ENCODE assay signal across 8 mouse cellular contexts in genomic region chr4:124646591-124646990, GRCm38 (mm10). TPM values are rescaled to one million over a fixed set of nuclear protein-coding genes. Genes with fewer than 3 reads are reported as not detected.
DNase-seq lines count a peak whose midpoint lies in the region; ATAC-seq and TF ChIP-seq lines count a peak whose summit lies in the region.

No protein-coding gene starts in this region.

- WGBS in embryonic facial prominence, embryonic 14.5 days: 11% methylated on average over 8 of the region's 8 CpGs
- 11% methylated on average over 8 of the region's 8 CpGs for WGBS in kidney, embryonic 16.5 days

- peak; percentile 6 to 25 for DNase-seq in lung, adult 18-20 months
- no peak for DNase-seq in lung, postnatal 25 days (ENCODE audit: low spot score)
- peak; percentile 10 for DNase-seq in embryonic facial prominence, embryonic 14.5 days (ENCODE audit: low spot score)
- DNase-seq in right cerebral cortex, postnatal 10 days (ENCODE audit: low spot score in 2 of 2): no peak
- DNase-seq in spleen, postnatal 36 days (ENCODE audit: low spot score in 2 of 2): no peak
- no peak for DNase-seq in layer of hippocampus, adult 18-20 months (ENCODE audit: low spot score in 2 of 2)

- H3K36me3 ChIP-seq in embryonic facial prominence, embryonic 14.5 days (ENCODE audit: control insufficient read depth, insufficient read depth, low read length): no peaks in the 10 kb centered on the region
- H3K36me3 ChIP-seq in kidney, embryonic 16.5 days (ENCODE audit: insufficient read depth, low read length): no peaks in the 10 kb centered on the region
- H3K36me3 ChIP-seq in myocyte (ENCODE audit: control insufficient read depth, insufficient read depth): no peaks in the 10 kb centered on the region

- peak overlapping the region; percentile 37; the same call in 1 of the 2 replicates for H3K4me2 ChIP-seq in embryonic facial prominence, embryonic 14.5 days (ENCODE audit: low read depth, low read length)
- peak overlapping the region; percentile 36 for H3K4me2 ChIP-seq in kidney, embryonic 16.5 days (replicated peaks; ENCODE audit: low read depth, low read length)
- H3K4me2 ChIP-seq in myocyte (ENCODE audit: low read depth): peak overlapping the region; percentile 53

- no peaks in the 10 kb centered on the region for H3K79me2 ChIP-seq in myocyte (ENCODE audit: control insufficient read depth, insufficient read depth)

- H3K27me3 ChIP-seq in embryonic facial prominence, embryonic 14.5 days (replicated peaks; ENCODE audit: control insufficient read depth, insufficient read depth, low read length): peaks cover 7% of the 10 kb centered on the region; the same call in 1 of the 2 replicates
- H3K27me3 ChIP-seq in kidney, embryonic 16.5 days (ENCODE audit: insufficient read depth, low read length): peaks cover 55% of the 10 kb centered on the region
- peaks cover 37% of the 10 kb centered on the region for H3K27me3 ChIP-seq in myocyte (ENCODE audit: control insufficient read depth, insufficient read depth, insufficient read length)

- H3K4me1 ChIP-seq in embryonic facial prominence, embryonic 14.5 days (ENCODE audit: control insufficient read depth, insufficient read depth, low read length): peaks cover 9% of the 10 kb centered on the region
- H3K4me1 ChIP-seq in kidney, embryonic 16.5 days (ENCODE audit: insufficient read depth, low read length): peaks cover 9% of the 10 kb centered on the region

- no peak for ATAC-seq in embryonic facial prominence, embryonic 14.5 days (ENCODE audit: low read depth)
- 0 out of 2 replicates have a peak, but pooled peaks have one; percentile 49 for ATAC-seq in kidney, embryonic 16.5 days (ENCODE audit: low FRiP score, low TSS enrichment)

- TF ChIP-seq POLR2A in myocyte (IDR thresholded peaks at IDR 0.05; ENCODE audit: insufficient read length, low read depth): no peak

- no peak overlapping the region for H3K4me3 ChIP-seq in embryonic facial prominence, embryonic 14.5 days (ENCODE audit: low read depth, low read length)
- H3K4me3 ChIP-seq in kidney, embryonic 16.5 days (ENCODE audit: low read length): peak overlapping the region; percentile 8
- no peak overlapping the region for H3K4me3 ChIP-seq in myocyte

- H3K9ac ChIP-seq in embryonic facial prominence, embryonic 14.5 days (ENCODE audit: low read depth, low read length): no peak overlapping the region
- H3K9ac ChIP-seq in kidney, embryonic 16.5 days (replicated peaks; ENCODE audit: low read length): no peak overlapping the region

- H3K27ac ChIP-seq in embryonic facial prominence, embryonic 14.5 days (replicated peaks; ENCODE audit: low read depth, low read length): no peak overlapping the region
- H3K27ac ChIP-seq in kidney, embryonic 16.5 days (ENCODE audit: low read length): no peak overlapping the region

- H3ac ChIP-seq in myocyte (ENCODE audit: control insufficient read depth, insufficient read length): no peak overlapping the region

- H3K9me3 ChIP-seq in embryonic facial prominence, embryonic 14.5 days (ENCODE audit: control insufficient read depth, low read length): no peaks in the 10 kb centered on the region
- no peaks in the 10 kb centered on the region for H3K9me3 ChIP-seq in kidney, embryonic 16.5 days (ENCODE audit: low read length)

TF ChIP-seq in myocyte, 11 proteins besides CTCF, POLR2A, EP300 and RAD21:
- TF ChIP-seq MYOG (IDR thresholded peaks at IDR 0.05; ENCODE audit: control insufficient read depth in 1 of 3, insufficient read depth in 1 of 3, insufficient read length in 2 of 3, low read depth in 2 of 3) (no peak), USF1 (IDR thresholded peaks at IDR 0.05; ENCODE audit: low read depth) (no peak), TCF12 (IDR thresholded peaks at IDR 0.05; ENCODE audit: insufficient read depth, poor library complexity, severe bottlenecking) (no peak), REST (IDR thresholded peaks at IDR 0.05; ENCODE audit: insufficient read depth, insufficient read length) (no peak), TCF3 (IDR thresholded peaks at IDR 0.05; ENCODE audit: insufficient read length, low read depth) (no peak)
TF ChIP-seq in myocyte: peak in this region for 0.

RNA-seq across cellular contexts. Expression of gene Pou3f1, which starts 10.0 kb away (rescaled TPM):
- 1.2 and 1.7 TPM in 2 replicates for polyA plus RNA-seq in embryonic facial prominence, embryonic 14.5 days (2014; fragmentation: Nextera tagmentation; extraction: Ambion mirVana)
- 0.37 and 0.40 TPM in 2 replicates for polyA plus RNA-seq in kidney, embryonic 16.5 days (2015; fragmentation: Nextera tagmentation; extraction: Ambion mirVana)
- polyA plus RNA-seq in myocyte (2012; fragmentation: generic; extraction: Trizol): 0.01 TPM
- total RNA-seq in layer of hippocampus, adult 18-20 months (2021): 10 to 100 TPM; 49.2 to 54.0 TPM

RNA-seq across cellular contexts. Expression of gene 3100002H09Rik, which starts 36.0 kb away (rescaled TPM):
- polyA plus RNA-seq in embryonic facial prominence, embryonic 14.5 days (2014; fragmentation: Nextera tagmentation; extraction: Ambion mirVana): 0.47 TPM in 1 of 2 replicates, not detected in the other
- 0.19 TPM in 1 of 2 replicates, not detected in the other for polyA plus RNA-seq in kidney, embryonic 16.5 days (2015; fragmentation: Nextera tagmentation; extraction: Ambion mirVana)
- not detected for polyA plus RNA-seq in myocyte (2012; fragmentation: generic; extraction: Trizol)
- 1 to 10 TPM in 1 of 2 experiments, under 1 TPM in 1; 0.66 to 1.3 TPM for total RNA-seq in layer of hippocampus, adult 18-20 months (2021)

RNA-seq across cellular contexts. Expression of gene Utp11, which starts 46.8 kb away (rescaled TPM):
- polyA plus RNA-seq in embryonic facial prominence, embryonic 14.5 days (2014; fragmentation: Nextera tagmentation; extraction: Ambion mirVana): 58.6 and 62.7 TPM in 2 replicates
- 65.4 and 72.5 TPM in 2 replicates for polyA plus RNA-seq in kidney, embryonic 16.5 days (2015; fragmentation: Nextera tagmentation; extraction: Ambion mirVana)
- polyA plus RNA-seq in myocyte (2012; fragmentation: generic; extraction: Trizol): 36.2 TPM
- total RNA-seq in layer of hippocampus, adult 18-20 months (2021): 10 to 100 TPM; 16.8 to 18.1 TPM

RNA-seq across cellular contexts. Expression of gene Fhl3, which starts 53.9 kb away (rescaled TPM):
- 15.7 and 18.2 TPM in 2 replicates for polyA plus RNA-seq in embryonic facial prominence, embryonic 14.5 days (2014; fragmentation: Nextera tagmentation; extraction: Ambion mirVana)
- polyA plus RNA-seq in kidney, embryonic 16.5 days (2015; fragmentation: Nextera tagmentation; extraction: Ambion mirVana): 6.6 and 8.1 TPM in 2 replicates
- polyA plus RNA-seq in myocyte (2012; fragmentation: generic; extraction: Trizol): 110 TPM
- 1 to 10 TPM; 1.2 to 1.4 TPM for total RNA-seq in layer of hippocampus, adult 18-20 months (2021)

Comparison
In these comparisons a context has a peak if more than half of its experiments do, and no peak if none do; other contexts are left out.
1. DNase-seq: peak in lung, adult 18-20 months (2 of 2) and embryonic facial prominence, embryonic 14.5 days (single experiment); none in lung, postnatal 25 days (single experiment), right cerebral cortex, postnatal 10 days (0 of 2), spleen, postnatal 36 days (0 of 2) and layer of hippocampus, adult 18-20 months (0 of 2).
2. Peak in every context shown above with its lines, with median percentiles within 50 percentile points of each other: H3K4me2 ChIP-seq.